ENCODE assay signal across 8 mouse cellular contexts in the genomic region with DNA sequence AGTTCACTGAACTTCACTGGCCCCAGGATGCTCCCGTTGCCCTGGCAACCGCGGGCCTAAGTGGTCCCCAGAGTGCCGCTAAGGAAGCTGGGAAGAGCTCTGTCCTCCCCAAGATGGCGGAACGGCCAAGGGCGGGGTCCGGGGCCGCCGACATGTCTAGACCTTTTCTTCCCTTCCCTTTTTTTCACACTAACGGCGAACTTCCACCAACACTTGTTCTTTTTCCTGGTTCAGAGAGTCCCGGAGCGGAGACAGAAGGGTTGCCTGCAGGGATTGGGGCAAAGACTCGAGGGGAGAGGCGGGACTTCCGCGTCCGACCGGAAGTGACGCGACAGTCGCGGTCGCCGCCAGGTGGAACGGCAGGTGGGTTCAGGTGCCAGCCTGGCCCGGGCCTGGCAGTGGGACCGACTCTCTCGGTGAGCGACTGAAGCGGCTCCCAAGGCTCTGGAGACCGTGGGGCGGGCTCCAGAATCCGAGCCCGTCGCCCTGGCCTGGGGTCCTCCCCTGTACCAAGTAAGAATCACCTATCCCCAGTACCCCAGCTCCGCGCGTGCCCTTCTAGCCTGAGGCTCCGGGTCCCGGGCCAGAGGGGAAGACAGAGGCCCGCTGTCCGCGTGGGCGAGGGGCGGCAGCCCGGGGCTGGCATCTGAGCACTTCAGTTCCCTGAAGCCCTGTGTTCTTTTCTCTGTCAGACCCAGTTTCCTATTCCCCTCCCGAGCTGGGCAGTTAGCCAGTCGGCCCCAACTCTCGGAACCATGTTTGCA. TPM values are rescaled to one million over a fixed set of nuclear protein-coding genes. Genes with fewer than 3 reads are reported as not detected.
DNase-seq lines count a peak whose midpoint lies in the region; ATAC-seq lines count a peak whose summit lies in the region.

A gene (plus strand): TSS at position 116 of the 764 bp plus-strand sequence.
A gene (plus strand): TSS at position 334 of the 764 bp plus-strand sequence.

- H3K9me3 ChIP-seq in forebrain, embryonic 10.5 days, result no peaks in the 10 kb centered on the region
- no peaks in the 10 kb centered on the region for H3K9me3 ChIP-seq in heart, embryonic 16.5 days (replicated peaks; ENCODE audit: control insufficient read depth, low read length)
- H3K9me3 ChIP-seq in liver, embryonic 15.5 days (replicated peaks), result no peaks in the 10 kb centered on the region
- H3K9me3 ChIP-seq in neural tube, embryonic 12.5 days, result no peaks in the 10 kb centered on the region

- peaks cover 29% of the 10 kb centered on the region for H3K4me1 ChIP-seq in forebrain, embryonic 10.5 days
- peaks cover 8% of the 10 kb centered on the region for H3K4me1 ChIP-seq in heart, embryonic 16.5 days (ENCODE audit: control insufficient read depth, insufficient read depth, low read length)
- peaks cover 18% of the 10 kb centered on the region for H3K4me1 ChIP-seq in liver, embryonic 15.5 days (replicated peaks)
- H3K4me1 ChIP-seq in neural tube, embryonic 12.5 days, result peaks cover 21% of the 10 kb centered on the region

- H3K4me3 ChIP-seq in forebrain, embryonic 10.5 days, result peak within 1 kb of the TSS; percentile 97
- H3K4me3 ChIP-seq in heart, embryonic 16.5 days (ENCODE audit: low read length), result peak within 1 kb of the TSS; percentile 89
- peak within 1 kb of the TSS; percentile 84 for H3K4me3 ChIP-seq in liver, embryonic 15.5 days (replicated peaks)
- peak within 1 kb of the TSS; percentile 84 for H3K4me3 ChIP-seq in neural tube, embryonic 12.5 days

- WGBS in forebrain, embryonic 10.5 days, result under 1% methylated on average over 51 of the region's 51 CpGs
- WGBS in heart, embryonic 16.5 days, result under 1% methylated on average over 51 of the region's 51 CpGs
- WGBS in liver, embryonic 15.5 days (ENCODE audit: insufficient replicate concordance), result under 1% methylated on average over 51 of the region's 51 CpGs
- 1% methylated on average over 51 of the region's 51 CpGs for WGBS in neural tube, embryonic 12.5 days

- H3K27me3 ChIP-seq in forebrain, embryonic 10.5 days (ENCODE audit: poor library complexity, severe bottlenecking), result no peaks in the 10 kb centered on the region
- no peaks in the 10 kb centered on the region for H3K27me3 ChIP-seq in heart, embryonic 16.5 days (ENCODE audit: control insufficient read depth, insufficient read depth, low read length)
- no peaks in the 10 kb centered on the region; the same call in 1 of the 2 replicates for H3K27me3 ChIP-seq in liver, embryonic 15.5 days
- H3K27me3 ChIP-seq in neural tube, embryonic 12.5 days (replicated peaks), result no peaks in the 10 kb centered on the region

- H3K4me2 ChIP-seq in heart, embryonic 16.5 days (ENCODE audit: low read depth, low read length), result peak within 1 kb of the TSS; percentile 99
- H3K4me2 ChIP-seq in liver, embryonic 15.5 days, result peak within 1 kb of the TSS; percentile 99
- peak within 1 kb of the TSS; percentile 98 for H3K4me2 ChIP-seq in neural tube, embryonic 12.5 days (replicated peaks)

- peak; percentile 87 for ATAC-seq in CD4-positive, CD25-positive, alpha-beta regulatory T cell, adult 4 months
- peak; percentile 76 for ATAC-seq in heart, embryonic 16.5 days (replicated peaks; ENCODE audit: extremely low read depth, insufficient read depth, low FRiP score)
- ATAC-seq in liver, embryonic 15.5 days (ENCODE audit: insufficient read depth), result peak; percentile 64
- peak; percentile 88 for ATAC-seq in neural tube, embryonic 12.5 days (ENCODE audit: low FRiP score, low read depth)

- peak within 1 kb of the TSS; percentile 96 for H3K27ac ChIP-seq in forebrain, embryonic 10.5 days
- peak within 1 kb of the TSS; percentile 98 for H3K27ac ChIP-seq in heart, embryonic 16.5 days (ENCODE audit: low read length)
- H3K27ac ChIP-seq in liver, embryonic 15.5 days (replicated peaks), result peak within 1 kb of the TSS; percentile 84
- H3K27ac ChIP-seq in neural tube, embryonic 12.5 days, result peak within 1 kb of the TSS; percentile 95

- peaks cover 34% of the 10 kb centered on the region for H3K36me3 ChIP-seq in forebrain, embryonic 10.5 days (replicated peaks)
- H3K36me3 ChIP-seq in heart, embryonic 16.5 days (ENCODE audit: control insufficient read depth, insufficient read depth), result peaks cover 9% of the 10 kb centered on the region; the same call in 1 of the 2 replicates
- 0 out of 2 replicates have a peak, but pooled peaks cover 6% of the 10 kb centered on the region for H3K36me3 ChIP-seq in liver, embryonic 15.5 days (replicated peaks)
- H3K36me3 ChIP-seq in neural tube, embryonic 12.5 days, result peaks cover 18% of the 10 kb centered on the region; the same call in 1 of the 2 replicates

- H3K9ac ChIP-seq in heart, embryonic 16.5 days (ENCODE audit: low read length), result peak within 1 kb of the TSS; percentile 94
- H3K9ac ChIP-seq in liver, embryonic 15.5 days, result peak within 1 kb of the TSS; percentile 72
- peak within 1 kb of the TSS; percentile 90 for H3K9ac ChIP-seq in neural tube, embryonic 12.5 days

- DNase-seq in c-Kit-negative CD71-positive TER-119-positive erythroid progenitor cells, embryonic 14.5 days (ENCODE audit: low read depth, low spot score), result peak; percentile 69
- peak; percentile 87 for DNase-seq in forebrain, embryonic 10.5 days (ENCODE audit: extremely low spot score, low spot score)
- peak; percentile 92 to 95 for DNase-seq in kidney, postnatal 36 days
- DNase-seq in telencephalon, adult 2 months (ENCODE audit: low read depth, low spot score), result peak; percentile 81

RNA-seq across cellular contexts. Expression of the first gene that starts in this region (rescaled TPM):
- 10 to 100 TPM in 1 of 2 experiments, 1 to 10 TPM in 1; 6.0 to 10.5 TPM for polyA plus RNA-seq in CD4-positive, CD25-positive, alpha-beta regulatory T cell, adult 4 months (2017; shearing (Covaris generic))
- polyA plus RNA-seq in forebrain, embryonic 10.5 days (2016; fragmentation: Nextera tagmentation; extraction: Ambion mirVana), result 47.8 and 50.5 TPM in 2 replicates
- polyA plus RNA-seq in heart, embryonic 16.5 days (2015; fragmentation: Nextera tagmentation; extraction: Ambion mirVana), result 36.5 and 37.9 TPM in 2 replicates
- polyA plus RNA-seq in liver, embryonic 15.5 days (2015; fragmentation: Nextera tagmentation; extraction: Ambion mirVana), result 12.2 and 13.1 TPM in 2 replicates
- 72.6 and 78.2 TPM in 2 replicates for polyA plus RNA-seq in neural tube, embryonic 12.5 days (2016; fragmentation: Nextera tagmentation; extraction: Ambion mirVana)

RNA-seq across cellular contexts. Expression of the second gene that starts in this region (rescaled TPM):
- polyA plus RNA-seq in CD4-positive, CD25-positive, alpha-beta regulatory T cell, adult 4 months (2017; shearing (Covaris generic)), result under 1 TPM in 1 of 2 experiments, not detected in 1; 0.52 TPM
- polyA plus RNA-seq in forebrain, embryonic 10.5 days (2016; fragmentation: Nextera tagmentation; extraction: Ambion mirVana), result 0.14 and 0.52 TPM in 2 replicates
- polyA plus RNA-seq in heart, embryonic 16.5 days (2015; fragmentation: Nextera tagmentation; extraction: Ambion mirVana), result 0.63 and 0.67 TPM in 2 replicates
- not detected in 2 replicates for polyA plus RNA-seq in liver, embryonic 15.5 days (2015; fragmentation: Nextera tagmentation; extraction: Ambion mirVana)
- 1.3 and 1.5 TPM in 2 replicates for polyA plus RNA-seq in neural tube, embryonic 12.5 days (2016; fragmentation: Nextera tagmentation; extraction: Ambion mirVana)

Comparison
In these comparisons a context has a peak if more than half of its experiments do, and no peak if none do; other contexts are left out.
1. Peak in every context shown above with its lines: DNase-seq, ATAC-seq, H3K4me3 ChIP-seq and H3K27ac ChIP-seq.